Mouse (Mus musculus): ENCODE data around the gene Dbn1. TPM values are rescaled to one million over a fixed set of nuclear protein-coding genes. Genes with fewer than 3 reads are reported as not detected.
A peak's percentile ranks its signal among the peaks of the same experiment; 100 is the strongest.

The Dbn1 gene
- polyA plus RNA-seq, 1 experiment from 2014 or later: 231 TPM

DNA sequence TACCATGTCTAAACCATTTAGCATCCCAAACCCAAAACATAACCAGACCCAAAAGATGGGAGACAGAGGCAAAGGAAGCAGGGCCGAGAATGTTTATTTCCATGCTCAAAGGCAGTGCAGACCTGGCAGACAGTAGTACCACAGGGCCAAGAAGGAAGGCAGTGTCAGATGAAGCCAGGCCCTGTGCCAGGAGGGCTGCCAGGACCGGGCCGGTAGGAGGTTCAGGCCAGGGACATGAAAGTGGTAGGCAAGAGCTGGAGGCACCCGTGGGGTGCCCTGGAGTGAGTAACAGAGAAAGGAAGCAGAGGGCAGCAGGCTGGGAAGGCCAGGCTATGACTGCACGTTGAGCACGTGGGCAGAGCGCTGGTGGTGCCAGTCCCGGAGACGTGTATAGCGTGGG, 18.8 kb upstream of the Dbn1 start:
- H3K4me2 ChIP-seq (ENCODE audit: low read depth, low read length): no peak overlapping the region
- peaks cover 2% of the 10 kb centered on the region; the same call in 1 of the 2 replicates for H3K36me3 ChIP-seq (replicated peaks; ENCODE audit: control insufficient read depth, insufficient read depth, low read depth, low read length)
- H3K9me3 ChIP-seq (replicated peaks; ENCODE audit: control insufficient read depth, low read length): no peaks in the 10 kb centered on the region
- DNase-seq (ENCODE audit: low spot score) (no peak), ATAC-seq (replicated peaks; ENCODE audit: insufficient number of reproducible peaks, low FRiP score, low TSS enrichment, low read depth) (no peak)
- no peaks in the 10 kb centered on the region for H3K27me3 ChIP-seq (ENCODE audit: control insufficient read depth, insufficient read depth, low read length)
- H3K27ac ChIP-seq (replicated peaks; ENCODE audit: low read depth, low read length): no peak overlapping the region
- 92% methylated on average over 10 of the region's 10 CpGs for WGBS
- H3K4me1 ChIP-seq (ENCODE audit: control insufficient read depth, insufficient read depth, low read length): peaks cover 10% of the 10 kb centered on the region
- no peak overlapping the region for H3K9ac ChIP-seq (replicated peaks; ENCODE audit: low read length)
- H3K4me3 ChIP-seq (ENCODE audit: low read depth, low read length): no peak overlapping the region

DNA sequence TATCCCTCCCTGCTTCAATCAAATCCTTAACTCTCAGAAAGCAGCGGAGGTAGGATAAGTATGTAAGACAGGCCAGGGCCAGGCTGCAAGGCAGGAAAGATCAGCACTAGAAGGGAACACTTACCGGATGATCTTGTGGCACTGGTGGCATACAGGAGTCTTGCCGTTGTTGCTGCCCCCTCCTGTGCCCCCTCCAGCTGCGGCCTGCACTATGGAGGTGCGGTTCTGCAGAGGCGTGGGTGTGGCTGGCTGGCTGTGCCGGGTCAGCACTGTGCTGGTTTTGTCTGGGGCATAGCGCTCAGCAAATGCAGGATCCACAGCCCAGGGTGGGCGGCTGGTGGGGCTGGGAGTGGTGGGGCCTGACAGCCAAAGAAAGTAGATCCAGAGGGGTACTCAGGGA, 17.9 kb upstream of the Dbn1 start:
- H3K4me2 ChIP-seq (ENCODE audit: low read depth, low read length): no peak overlapping the region
- no peak overlapping the region for H3K4me3 ChIP-seq (ENCODE audit: low read depth, low read length)
- H3K4me1 ChIP-seq (ENCODE audit: control insufficient read depth, insufficient read depth, low read length): peaks cover 2% of the 10 kb centered on the region
- H3K9ac ChIP-seq (replicated peaks; ENCODE audit: low read length): no peak overlapping the region
- DNase-seq (ENCODE audit: low spot score) (no peak), ATAC-seq (replicated peaks; ENCODE audit: insufficient number of reproducible peaks, low FRiP score, low TSS enrichment, low read depth) (no peak)
- H3K9me3 ChIP-seq (replicated peaks; ENCODE audit: control insufficient read depth, low read length): no peaks in the 10 kb centered on the region
- 89% methylated on average over 9 of the region's 9 CpGs for WGBS
- no peak overlapping the region for H3K27ac ChIP-seq (replicated peaks; ENCODE audit: low read depth, low read length)
- no peaks in the 10 kb centered on the region for H3K27me3 ChIP-seq (ENCODE audit: control insufficient read depth, insufficient read depth, low read length)
- H3K36me3 ChIP-seq (replicated peaks; ENCODE audit: control insufficient read depth, insufficient read depth, low read depth, low read length): peaks cover 2% of the 10 kb centered on the region; the same call in 1 of the 2 replicates

- H3K27ac ChIP-seq (replicated peaks; ENCODE audit: low read depth, low read length): no peak overlapping the region
- WGBS: 90% methylated on average over 5 of the region's 5 CpGs
- ATAC-seq (replicated peaks; ENCODE audit: insufficient number of reproducible peaks, low FRiP score, low TSS enrichment, low read depth) (no peak), DNase-seq (ENCODE audit: low spot score) (no peak)
- H3K4me2 ChIP-seq (ENCODE audit: low read depth, low read length): no peak overlapping the region
- H3K9ac ChIP-seq (replicated peaks; ENCODE audit: low read length): no peak overlapping the region
- H3K4me3 ChIP-seq (ENCODE audit: low read depth, low read length): no peak overlapping the region
- H3K27me3 ChIP-seq (ENCODE audit: control insufficient read depth, insufficient read depth, low read length): no peaks in the 10 kb centered on the region
- H3K4me1 ChIP-seq (ENCODE audit: control insufficient read depth, insufficient read depth, low read length): no peaks in the 10 kb centered on the region
- no peaks in the 10 kb centered on the region for H3K9me3 ChIP-seq (replicated peaks; ENCODE audit: control insufficient read depth, low read length)
- H3K36me3 ChIP-seq (replicated peaks; ENCODE audit: control insufficient read depth, insufficient read depth, low read depth, low read length): peaks cover 2% of the 10 kb centered on the region; the same call in 1 of the 2 replicates
Observed at GRCm38 (mm10) chr13:55504390-55504789, 16.5 kb upstream of the Dbn1 start.

- Histone ChIP-seq H3K4me1 (ENCODE audit: control insufficient read depth, insufficient read depth, low read length) (no peaks in the 10 kb centered on the region), H3K4me3 (ENCODE audit: low read depth, low read length) (no peak overlapping the region), H3K36me3 (replicated peaks; ENCODE audit: control insufficient read depth, insufficient read depth, low read depth, low read length) (peaks cover 2% of the 10 kb centered on the region), H3K9ac (replicated peaks; ENCODE audit: low read length) (no peak overlapping the region), H3K27me3 (ENCODE audit: control insufficient read depth, insufficient read depth, low read length) (no peaks in the 10 kb centered on the region), H3K27ac (replicated peaks; ENCODE audit: low read depth, low read length) (no peak overlapping the region), H3K4me2 (ENCODE audit: low read depth, low read length) (no peak overlapping the region), H3K9me3 (replicated peaks; ENCODE audit: control insufficient read depth, low read length) (no peaks in the 10 kb centered on the region)
- 91% methylated on average over 8 of the region's 8 CpGs for WGBS
- ATAC-seq (replicated peaks; ENCODE audit: insufficient number of reproducible peaks, low FRiP score, low TSS enrichment, low read depth) (no peak), DNase-seq (ENCODE audit: low spot score) (no peak)
Observed at GRCm38 (mm10) chr13:55502405-55502804, 14.5 kb upstream of the Dbn1 start.

DNA sequence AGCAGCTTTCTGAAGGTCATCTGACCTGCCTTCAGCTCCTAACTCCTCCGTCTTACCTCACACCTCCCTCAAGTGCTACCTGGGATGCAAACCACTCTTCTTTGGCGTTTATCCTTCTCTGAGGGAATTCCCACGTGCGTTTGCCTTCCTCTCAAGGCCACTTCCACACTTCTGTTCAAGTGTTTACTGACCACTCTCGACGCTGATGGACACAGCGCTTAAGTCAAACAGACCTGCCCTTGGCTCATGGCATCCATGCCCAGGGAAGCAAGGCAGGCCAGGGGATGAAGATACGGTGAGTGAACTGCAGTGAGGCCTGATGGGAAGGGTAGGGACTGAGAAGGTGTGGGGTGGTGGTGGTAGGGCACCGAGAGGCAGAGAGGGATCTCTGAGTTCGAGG, 12.7 kb upstream of the Dbn1 start:
- ATAC-seq (replicated peaks; ENCODE audit: insufficient number of reproducible peaks, low FRiP score, low TSS enrichment, low read depth) (no peak), DNase-seq (ENCODE audit: low spot score) (no peak)
- Histone ChIP-seq H3K9me3 (replicated peaks; ENCODE audit: control insufficient read depth, low read length) (no peaks in the 10 kb centered on the region), H3K36me3 (replicated peaks; ENCODE audit: control insufficient read depth, insufficient read depth, low read depth, low read length) (no peaks in the 10 kb centered on the region; the same call in none of the 2 replicates), H3K4me2 (ENCODE audit: low read depth, low read length) (no peak overlapping the region), H3K4me3 (ENCODE audit: low read depth, low read length) (no peak overlapping the region), H3K9ac (replicated peaks; ENCODE audit: low read length) (no peak overlapping the region), H3K27ac (replicated peaks; ENCODE audit: low read depth, low read length) (no peak overlapping the region), H3K27me3 (ENCODE audit: control insufficient read depth, insufficient read depth, low read length) (no peaks in the 10 kb centered on the region), H3K4me1 (ENCODE audit: control insufficient read depth, insufficient read depth, low read length) (peaks cover 6% of the 10 kb centered on the region; the same call in 1 of the 2 replicates)
- 79% methylated on average over 10 of the region's 10 CpGs for WGBS

DNA sequence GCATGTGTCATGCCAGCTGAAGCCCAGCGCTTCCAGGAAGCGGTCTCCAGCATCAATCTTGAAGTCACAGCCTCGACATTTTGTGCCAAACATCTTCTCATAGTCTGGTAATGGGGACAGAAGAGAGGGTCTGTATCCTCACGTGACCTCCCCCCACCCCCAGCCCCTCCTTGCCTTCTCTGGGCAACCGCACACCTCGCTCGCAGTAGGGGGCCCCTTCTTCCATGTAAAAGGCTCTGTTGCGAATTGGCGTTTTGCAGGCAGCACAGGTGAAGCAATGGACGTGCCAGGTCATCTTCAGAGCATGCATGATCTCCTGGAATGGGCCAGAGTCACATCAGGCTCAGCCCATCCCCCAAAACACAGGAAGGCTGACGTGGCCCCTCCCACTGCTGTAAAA, 11.0 kb upstream of the Dbn1 start:
- Histone ChIP-seq H3K4me3 (ENCODE audit: low read depth, low read length) (no peak overlapping the region), H3K36me3 (replicated peaks; ENCODE audit: control insufficient read depth, insufficient read depth, low read depth, low read length) (no peaks in the 10 kb centered on the region; the same call in none of the 2 replicates), H3K9me3 (replicated peaks; ENCODE audit: control insufficient read depth, low read length) (no peaks in the 10 kb centered on the region), H3K27ac (replicated peaks; ENCODE audit: low read depth, low read length) (no peak overlapping the region), H3K4me2 (ENCODE audit: low read depth, low read length) (no peak overlapping the region), H3K4me1 (ENCODE audit: control insufficient read depth, insufficient read depth, low read length) (peaks cover 6% of the 10 kb centered on the region), H3K27me3 (ENCODE audit: control insufficient read depth, insufficient read depth, low read length) (no peaks in the 10 kb centered on the region), H3K9ac (replicated peaks; ENCODE audit: low read length) (no peak overlapping the region)
- DNase-seq (ENCODE audit: low spot score) (no peak), ATAC-seq (replicated peaks; ENCODE audit: insufficient number of reproducible peaks, low FRiP score, low TSS enrichment, low read depth) (no peak)
- 51% methylated on average over 11 of the region's 11 CpGs for WGBS

- Histone ChIP-seq H3K9me3 (replicated peaks; ENCODE audit: control insufficient read depth, low read length) (no peaks in the 10 kb centered on the region), H3K36me3 (replicated peaks; ENCODE audit: control insufficient read depth, insufficient read depth, low read depth, low read length) (no peaks in the 10 kb centered on the region; the same call in none of the 2 replicates), H3K4me1 (ENCODE audit: control insufficient read depth, insufficient read depth, low read length) (peaks cover 6% of the 10 kb centered on the region), H3K27ac (replicated peaks; ENCODE audit: low read depth, low read length) (no peak overlapping the region), H3K27me3 (ENCODE audit: control insufficient read depth, insufficient read depth, low read length) (no peaks in the 10 kb centered on the region), H3K9ac (replicated peaks; ENCODE audit: low read length) (no peak overlapping the region), H3K4me3 (ENCODE audit: low read depth, low read length) (no peak overlapping the region), H3K4me2 (ENCODE audit: low read depth, low read length) (no peak overlapping the region)
- WGBS: 90% methylated on average over 6 of the region's 6 CpGs
- no peak for ATAC-seq (replicated peaks; ENCODE audit: insufficient number of reproducible peaks, low FRiP score, low TSS enrichment, low read depth)
- no peak for DNase-seq (ENCODE audit: low spot score)
Observed at GRCm38 (mm10) chr13:55496661-55497060, 8.8 kb upstream of the Dbn1 start.

DNA sequence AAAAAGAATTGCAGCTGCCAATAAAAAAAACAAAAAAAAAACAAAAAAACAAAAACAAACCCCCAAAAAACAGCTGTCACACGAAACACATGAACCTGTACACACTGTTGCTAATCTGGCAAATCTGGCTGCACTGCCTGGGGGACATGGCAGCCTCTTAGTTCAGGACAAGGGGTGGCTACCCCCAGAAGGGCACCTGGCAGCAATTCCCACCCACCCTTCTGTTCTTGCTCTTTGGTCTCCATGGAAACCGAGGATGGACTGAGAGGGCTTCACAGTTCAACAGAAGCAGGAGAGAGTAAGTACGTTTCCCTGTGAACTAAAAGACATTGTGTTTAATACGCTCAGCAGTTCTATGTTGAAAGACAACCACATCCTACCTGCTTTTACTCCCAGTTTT, 7.8 kb upstream of the Dbn1 start:
- WGBS: 37% methylated on average over 4 of the region's 4 CpGs
- H3K27ac ChIP-seq (replicated peaks; ENCODE audit: low read depth, low read length): no peak overlapping the region
- no peaks in the 10 kb centered on the region for H3K27me3 ChIP-seq (ENCODE audit: control insufficient read depth, insufficient read depth, low read length)
- H3K4me2 ChIP-seq (ENCODE audit: low read depth, low read length): no peak overlapping the region
- ATAC-seq (replicated peaks; ENCODE audit: insufficient number of reproducible peaks, low FRiP score, low TSS enrichment, low read depth): no peak
- peaks cover 6% of the 10 kb centered on the region for H3K4me1 ChIP-seq (ENCODE audit: control insufficient read depth, insufficient read depth, low read length)
- no peak overlapping the region for H3K4me3 ChIP-seq (ENCODE audit: low read depth, low read length)
- no peak overlapping the region for H3K9ac ChIP-seq (replicated peaks; ENCODE audit: low read length)
- H3K9me3 ChIP-seq (replicated peaks; ENCODE audit: control insufficient read depth, low read length): no peaks in the 10 kb centered on the region
- DNase-seq (ENCODE audit: low spot score): peak; percentile 48
- H3K36me3 ChIP-seq (replicated peaks; ENCODE audit: control insufficient read depth, insufficient read depth, low read depth, low read length): no peaks in the 10 kb centered on the region; the same call in none of the 2 replicates

Data from embryonic facial prominence, embryonic 11.5 days (tissue).